Mouse (Mus musculus) layer of hippocampus, postnatal 36 days (tissue): ENCODE measurements around the gene Srp54a. TPM values are rescaled to one million over a fixed set of nuclear protein-coding genes. Genes with fewer than 3 reads are reported as not detected.
"Not testable (repeated sequence)": the region's sequence is repeated elsewhere in the genome, so short reads cannot be mapped to it uniquely, and the experiment has no call there.

ENCODE experiments used
- DNase-seq, 2 experiments: peaks; one replicate each; pipeline ENCODE4 v3.0.0; 2022
- total RNA-seq, 2 experiments: library from RNA; stranded (reverse); gene quantifications; 2 replicates each; pipeline ENCODE4 v1.2.3; 2021

The Srp54a gene
- total RNA-seq, 2 experiments from 2014 or later = 88.8 to 92.2 TPM

DNA sequence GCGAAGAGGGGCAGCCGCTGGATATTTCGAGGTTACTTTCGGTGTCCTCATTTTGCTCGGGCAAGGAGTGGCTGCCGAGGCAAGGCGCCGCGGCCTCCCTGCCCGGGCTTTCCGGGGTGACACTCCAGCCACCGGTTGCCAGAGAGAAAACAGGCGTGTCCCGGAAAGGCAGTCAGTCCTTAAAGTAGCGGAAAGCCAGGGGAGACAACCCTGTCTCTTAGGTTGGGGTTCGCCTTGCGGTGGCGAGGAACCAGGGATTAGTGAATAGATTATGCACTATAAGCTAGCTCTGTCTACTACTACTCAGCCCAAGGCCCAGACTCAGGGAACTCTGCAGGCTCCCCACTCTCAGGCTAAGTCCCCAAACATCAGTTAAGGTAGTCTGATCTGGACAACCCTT, 44.7 kb downstream of the Srp54a start:
- DNase-seq = not testable (repeated sequence)

DNA sequence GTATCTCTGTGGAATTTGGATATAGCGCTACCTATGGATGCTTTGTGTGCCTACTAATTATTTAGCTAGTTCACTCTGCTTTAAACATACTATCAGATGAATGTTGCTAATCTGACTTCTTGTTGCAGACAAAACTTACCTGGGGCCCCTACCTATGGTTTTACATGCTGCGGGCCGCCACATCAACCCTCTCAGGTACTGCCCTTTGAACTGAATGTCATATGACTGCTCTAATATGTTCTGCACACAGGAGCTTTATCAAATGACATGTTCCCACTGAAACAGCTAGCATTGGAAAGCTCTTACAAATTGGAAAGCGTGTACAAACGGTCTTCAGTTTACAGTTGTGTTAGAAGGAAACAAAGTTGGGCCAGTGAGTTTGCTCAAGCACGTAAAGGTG, 55.5 kb downstream of the Srp54a start:
- DNase-seq = not testable (repeated sequence)

- DNase-seq = not testable (repeated sequence)
Measured at GRCm38 (mm10) chr12:55137859-55138258, 57.8 kb downstream of the Srp54a start.

DNA sequence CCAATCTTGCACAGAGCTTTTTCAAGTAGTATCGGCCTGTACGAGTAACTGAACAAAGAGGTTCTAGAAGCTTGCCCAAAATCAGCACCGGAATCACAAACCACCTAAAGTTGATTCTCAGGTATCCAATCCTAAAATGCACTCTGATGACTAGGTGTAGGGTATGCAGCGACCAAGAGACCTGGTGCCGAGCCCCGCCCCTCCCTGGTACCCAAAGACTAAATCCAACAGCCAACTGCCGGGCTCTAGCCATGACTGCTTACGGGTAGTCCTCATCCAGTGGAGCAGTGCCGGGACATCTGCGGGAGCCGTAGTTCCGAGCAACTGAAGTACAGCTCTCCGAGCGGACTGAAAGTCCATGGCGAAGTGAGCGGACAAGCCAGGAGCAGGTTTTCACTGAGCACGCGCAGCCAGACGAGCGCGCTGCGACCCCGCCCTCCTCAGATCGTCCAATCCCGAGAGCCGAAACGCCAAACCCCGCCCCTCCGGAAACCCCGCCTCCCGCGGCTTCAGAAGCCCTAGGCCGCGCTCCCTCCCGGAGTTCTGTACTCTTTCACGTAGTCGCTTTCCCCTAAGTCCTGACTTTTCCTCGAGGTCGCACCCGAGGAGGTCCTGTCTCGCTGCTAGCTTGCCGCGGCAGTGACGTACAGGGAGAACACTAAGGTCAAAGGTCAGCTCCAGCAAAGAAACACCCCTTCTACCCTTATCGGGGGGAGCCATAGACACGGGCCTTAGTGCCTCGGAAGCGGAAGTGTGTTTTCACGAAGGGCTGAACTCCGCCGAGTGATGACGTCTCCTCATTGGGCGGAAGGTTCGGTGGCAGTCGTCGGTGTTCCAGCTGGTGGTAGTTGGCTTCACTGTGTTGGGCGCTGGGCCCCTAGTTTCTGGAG, 74.7 kb downstream of the Srp54a start, which contains the start of gene Srp54b:
Srp54b (plus strand) TSS at position 546 of the 890 bp plus-strand sequence.
- DNase-seq = not testable (repeated sequence)

DNA sequence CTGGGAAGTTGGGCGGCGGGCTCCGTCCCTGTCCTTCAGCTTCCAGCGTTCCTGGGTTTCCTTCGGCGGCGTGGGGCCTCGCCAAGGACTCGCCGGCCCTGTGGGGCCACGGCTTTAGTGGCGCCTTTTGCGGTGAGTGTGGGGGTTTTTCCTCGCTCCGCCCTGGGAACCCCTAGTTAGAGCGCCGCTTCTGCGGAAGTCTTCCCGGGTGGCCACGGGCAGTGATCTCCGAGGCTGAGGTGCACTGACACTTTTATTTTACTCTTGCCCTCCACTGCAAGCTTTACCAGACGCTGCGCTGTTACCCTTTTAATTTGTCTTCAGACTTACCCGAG, 75.4 kb downstream of the Srp54a start:
- not testable (repeated sequence) for DNase-seq

Other genes with a start within 250 kb of the Srp54a start
- 100 to 1,000 TPM in 1 of 2 experiments, 10 to 100 TPM in 1; 94.3 to 101 TPM for gene Cfl2, start 217.4 kb upstream of the Srp54a start, total RNA-seq
- not detected for gene Gm20403, start 93.7 kb upstream of the Srp54a start, total RNA-seq
- gene Baz1a, start 65.9 kb upstream of the Srp54a start, total RNA-seq = 1 to 10 TPM; 1.1 to 2.3 TPM
- gene 2700097O09Rik, start 152 bp upstream of the Srp54a start, total RNA-seq = 10 to 100 TPM in 1 of 2 experiments, 1 to 10 TPM in 1; 9.2 to 10.4 TPM
- 10 to 100 TPM in 1 of 2 experiments, 1 to 10 TPM in 1; 8.0 to 17.4 TPM for gene Fam177a, start 44.2 kb downstream of the Srp54a start, total RNA-seq
- gene Srp54b, start 74.8 kb downstream of the Srp54a start, total RNA-seq = 10 to 100 TPM; 51.3 to 55.1 TPM
- 1 to 10 TPM in 1 of 2 experiments, under 1 TPM in 1; 0.45 to 8.2 TPM for gene 1700047I17Rik2, start 119.3 kb downstream of the Srp54a start, total RNA-seq
- gene Srp54c, start 149.9 kb downstream of the Srp54a start, total RNA-seq = 10 to 100 TPM; 38.4 to 40.5 TPM
- 1 to 10 TPM; 8.3 to 9.1 TPM for gene 1110008L16Rik, start 219.3 kb downstream of the Srp54a start, total RNA-seq
- 10 to 100 TPM; 11.9 to 14.4 TPM for gene Ppp2r3c, start 222.7 kb downstream of the Srp54a start, total RNA-seq